Mouse (Mus musculus): ENCODE results near the gene Thap12. TPM values are rescaled to one million over a fixed set of nuclear protein-coding genes. Genes with fewer than 3 reads are reported as not detected.

Gene Thap12
- polyA plus RNA-seq (2015; fragmentation: Nextera tagmentation; extraction: Ambion mirVana) = 42.1 and 47.1 TPM in 2 replicates

DNA sequence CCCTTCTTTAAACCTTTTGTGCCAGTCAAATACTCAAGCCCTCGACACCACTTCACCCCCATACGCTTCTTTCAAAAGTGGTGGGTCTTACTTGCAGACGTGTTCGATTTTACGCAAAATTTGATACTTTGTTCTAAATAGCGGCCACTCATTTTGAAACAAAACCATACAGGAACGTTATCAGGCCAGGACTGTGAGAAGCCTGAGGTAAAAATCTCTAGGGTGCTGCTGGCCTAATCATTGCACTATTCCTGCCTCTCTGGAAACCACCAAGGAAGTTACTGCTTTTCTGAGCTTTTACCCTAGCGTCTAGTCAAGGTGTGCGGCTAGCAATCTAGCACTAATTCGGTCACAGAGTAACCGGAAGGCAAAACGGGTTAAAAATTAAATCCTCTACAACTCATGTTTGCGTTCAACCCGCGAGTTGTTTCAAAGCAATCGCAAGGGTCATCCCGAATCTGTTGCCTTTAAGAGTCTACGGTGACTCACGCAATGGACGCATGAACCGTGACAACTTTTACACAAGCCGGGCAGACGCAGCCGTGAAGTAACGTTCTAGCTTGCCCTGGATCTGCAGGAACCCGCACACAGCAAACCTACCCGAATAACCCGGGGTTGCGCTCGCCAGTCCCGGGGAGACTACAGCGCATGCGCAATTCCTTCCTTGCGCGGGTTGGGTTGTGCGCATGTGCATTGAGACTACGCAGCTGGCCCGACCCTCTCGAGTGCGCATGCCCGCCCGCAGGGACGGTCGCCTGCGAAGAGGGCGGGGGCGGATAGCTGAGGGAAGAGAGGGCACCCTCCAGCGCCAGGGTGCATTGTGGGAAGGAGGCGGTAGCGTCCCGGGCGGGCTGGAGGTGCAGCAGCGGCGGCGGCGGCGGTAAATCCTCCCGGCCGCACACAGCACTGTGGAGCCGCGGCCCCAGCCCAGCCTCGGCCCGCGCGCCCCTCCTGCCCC, at the start of gene Thap12:
Thap12 (plus strand) TSS at position 821 of the 958 bp plus-strand sequence.
- DNase-seq (ENCODE audit: low spot score) = peak; percentile 100

DNA sequence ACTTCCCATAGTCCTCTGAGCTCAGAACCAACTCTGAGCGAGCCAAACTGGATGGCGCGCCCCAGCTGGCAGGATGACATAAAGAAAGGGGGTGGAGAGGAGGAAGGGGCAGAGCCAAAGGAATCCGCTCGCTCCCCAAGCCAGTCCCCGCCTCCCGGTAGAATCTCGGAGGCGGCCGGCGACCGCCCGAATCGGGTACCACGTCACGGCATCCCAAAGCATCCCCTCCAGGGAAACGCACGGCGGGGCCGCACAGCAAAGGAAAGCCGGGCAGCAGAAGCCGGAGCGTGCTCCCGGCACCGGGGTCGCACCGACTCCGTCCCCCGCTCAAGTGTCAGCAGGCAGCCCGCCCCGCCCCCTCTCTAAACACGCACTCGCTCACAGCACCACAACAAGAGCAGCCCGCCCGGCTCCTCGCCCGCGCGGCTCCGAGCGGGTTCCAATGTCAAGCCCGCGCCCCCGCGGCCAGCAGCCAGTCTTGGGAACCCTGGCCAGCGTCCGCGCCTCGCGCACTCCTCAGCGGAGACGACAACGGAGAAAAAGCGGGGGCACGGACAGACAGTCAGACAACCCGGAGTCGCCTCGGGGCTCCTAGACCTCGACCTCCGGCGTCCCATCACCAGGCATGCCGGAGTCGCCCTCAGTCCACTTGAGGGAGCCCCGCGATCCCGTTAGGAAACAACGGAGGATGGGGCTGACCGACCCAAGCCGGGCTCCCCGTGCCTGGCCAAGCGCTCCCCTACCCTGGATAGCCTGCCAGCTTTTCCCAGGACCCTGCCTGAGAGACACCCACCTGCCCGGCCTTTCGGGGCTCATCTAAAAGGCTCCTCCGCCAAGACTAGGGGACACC, 47.0 kb upstream of the Thap12 start:
- DNase-seq (ENCODE audit: low spot score) = peak; percentile 71

- peak; percentile 96 for DNase-seq (ENCODE audit: low spot score)
Observed at GRCm38 (mm10) chr7:98656531-98657221, 46.2 kb upstream of the Thap12 start, which contains the start of gene Emsy. Gene Emsy (minus strand): TSS chr7:98656783.

DNA sequence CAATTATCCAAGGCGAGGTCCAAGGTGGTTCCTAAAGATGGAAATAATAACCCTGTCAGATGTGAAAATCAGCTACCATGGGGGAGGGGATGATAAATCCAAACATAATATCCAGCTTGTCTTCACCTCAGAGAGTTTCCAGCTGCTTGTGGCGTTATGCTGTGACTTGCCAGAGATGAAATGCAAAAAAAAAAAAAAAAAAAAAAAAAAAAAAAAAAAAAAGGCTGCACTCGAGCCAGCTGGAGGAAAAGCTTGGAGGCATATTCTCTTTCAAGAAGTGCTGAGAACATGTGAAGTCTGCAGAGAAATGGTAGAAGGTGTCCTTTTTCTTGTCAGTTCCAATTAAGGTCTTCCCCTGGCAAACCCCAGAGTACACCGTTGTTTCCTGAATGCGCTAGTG, 37.7 kb upstream of the Thap12 start:
- DNase-seq (ENCODE audit: low spot score) = no peak

GRCm38 (mm10) chr7:98665726-98666125, 37.2 kb upstream of the Thap12 start:
- DNase-seq (ENCODE audit: low spot score) = no peak

DNA sequence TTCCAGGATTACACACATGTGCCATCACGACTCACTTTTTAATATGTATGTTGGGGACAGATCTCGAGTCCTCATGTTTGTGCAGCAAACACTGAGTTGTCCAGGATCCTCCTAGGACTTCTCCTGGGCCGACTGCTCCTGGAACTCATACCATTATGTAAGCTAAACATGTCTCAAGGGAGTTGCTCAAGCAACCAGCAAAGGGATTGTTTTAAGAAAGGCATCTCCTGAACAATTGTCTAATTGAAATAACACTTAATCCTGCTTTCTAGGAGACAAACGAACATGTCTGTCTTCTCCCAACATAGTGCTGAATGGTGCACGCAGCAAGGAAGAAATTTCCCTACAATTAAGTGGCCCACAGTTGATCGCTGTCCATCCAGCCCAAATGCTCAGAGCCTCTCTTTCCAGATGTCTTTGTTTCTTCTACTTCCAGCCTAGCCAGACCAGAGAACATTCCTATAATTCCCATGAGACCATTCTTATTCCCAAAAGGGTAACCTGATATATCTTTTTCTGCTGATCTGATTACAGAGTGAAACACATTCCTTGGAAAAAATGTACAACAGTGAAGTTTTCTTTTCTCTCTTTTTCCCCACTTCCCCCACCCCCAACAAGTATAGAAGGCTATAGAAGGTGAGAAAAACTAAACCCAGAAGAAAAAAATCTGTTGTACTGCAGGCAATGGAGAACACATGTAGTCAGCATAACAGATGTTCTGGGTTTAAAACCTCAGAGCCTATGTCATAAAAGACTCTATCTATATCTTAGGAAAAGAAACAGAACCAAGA, 34.8 kb upstream of the Thap12 start:
- no peak for DNase-seq (ENCODE audit: low spot score)

- no peak for DNase-seq (ENCODE audit: low spot score)
Observed at GRCm38 (mm10) chr7:98670831-98671230, 32.1 kb upstream of the Thap12 start.

- DNase-seq (ENCODE audit: low spot score) = no peak
Observed at GRCm38 (mm10) chr7:98671416-98671815, 31.5 kb upstream of the Thap12 start.

GRCm38 (mm10) chr7:98672241-98672955, 30.5 kb upstream of the Thap12 start:
- DNase-seq (ENCODE audit: low spot score) = no peak

GRCm38 (mm10) chr7:98674344-98674743, 28.6 kb upstream of the Thap12 start:
- no peak for DNase-seq (ENCODE audit: low spot score)

- DNase-seq (ENCODE audit: low spot score) = no peak
Observed at GRCm38 (mm10) chr7:98677511-98677910, 25.4 kb upstream of the Thap12 start.

DNA sequence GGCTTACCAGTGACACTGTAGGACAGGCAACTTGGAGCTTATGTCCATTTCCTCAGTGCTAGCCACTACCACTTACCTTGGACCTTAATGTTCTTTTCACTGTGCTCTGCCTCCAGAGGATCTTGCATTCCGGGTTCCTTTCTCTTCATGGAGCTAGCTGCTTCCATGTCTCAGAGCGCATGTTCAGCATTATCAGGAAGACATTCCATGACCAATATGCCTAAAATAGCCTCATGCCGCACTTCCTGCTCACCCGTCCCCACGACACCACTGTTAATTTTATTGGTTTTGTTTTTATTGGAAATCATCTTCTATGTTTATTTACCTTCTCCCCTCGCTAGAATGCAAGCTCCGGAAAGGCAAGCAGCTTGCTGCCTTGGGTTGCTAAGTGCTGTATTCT, 24.5 kb upstream of the Thap12 start:
- no peak for DNase-seq (ENCODE audit: low spot score)

- DNase-seq (ENCODE audit: low spot score) = no peak
Observed at GRCm38 (mm10) chr7:98680691-98681090, 22.2 kb upstream of the Thap12 start.

- DNase-seq (ENCODE audit: low spot score) = no peak
Observed at GRCm38 (mm10) chr7:98682821-98683220, 20.1 kb upstream of the Thap12 start.

GRCm38 (mm10) chr7:98685895-98686294, 17.0 kb upstream of the Thap12 start:
- DNase-seq (ENCODE audit: low spot score) = no peak

DNA sequence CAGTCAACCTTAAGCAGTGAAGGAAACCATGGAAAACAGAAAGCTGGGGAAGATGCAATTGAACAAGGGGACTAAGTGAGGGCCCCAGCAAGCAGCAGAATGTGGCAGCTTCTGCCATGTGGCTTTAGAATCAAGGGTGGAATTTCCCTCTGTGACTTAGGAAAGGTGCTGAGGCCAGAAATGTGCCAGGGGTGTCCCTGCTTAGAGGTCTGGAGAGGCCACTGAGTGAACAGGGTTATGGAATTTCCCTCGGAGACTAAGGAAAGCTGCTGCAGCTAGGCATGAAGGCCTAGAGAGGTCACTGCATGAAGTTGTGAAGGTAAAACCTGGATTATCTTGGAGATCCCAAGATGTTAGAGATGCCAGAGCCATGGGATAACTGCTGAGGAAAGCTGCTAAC, 12.8 kb upstream of the Thap12 start:
- DNase-seq (ENCODE audit: low spot score) = no peak

GRCm38 (mm10) chr7:98690831-98691230, 12.1 kb upstream of the Thap12 start:
- DNase-seq (ENCODE audit: low spot score) = no peak

- DNase-seq (ENCODE audit: low spot score) = peak; percentile 29
Observed at GRCm38 (mm10) chr7:98692761-98693546, 9.9 kb upstream of the Thap12 start.

DNA sequence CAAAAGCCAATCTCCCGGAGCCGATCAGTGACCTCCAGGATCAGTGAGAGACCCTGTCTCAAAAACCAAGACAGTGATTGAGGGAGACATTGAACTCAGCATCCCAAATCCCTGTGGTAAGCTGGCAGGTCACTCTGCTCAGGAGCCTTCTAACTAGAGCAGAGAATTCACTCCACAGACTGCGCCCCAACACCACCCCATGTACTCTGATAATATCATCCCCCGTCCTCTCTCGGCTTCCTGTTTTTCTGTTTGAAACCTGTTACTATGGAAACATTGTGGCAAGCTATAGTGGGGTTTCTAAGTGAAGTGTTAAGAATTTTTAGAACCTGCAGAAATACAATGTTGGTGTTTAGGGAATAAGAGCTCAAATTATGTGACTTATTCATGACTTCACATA, 8.9 kb upstream of the Thap12 start:
- peak; percentile 84 for DNase-seq (ENCODE audit: low spot score)

All from thymus, postnatal 0 days (tissue).